Mouse (Mus musculus) lung, embryonic 15.5 days (tissue): ENCODE data around the gene Prnd. TPM values are rescaled to one million over a fixed set of nuclear protein-coding genes. Genes with fewer than 3 reads are reported as not detected.

ENCODE experiments used
- ATAC-seq: fragments of 200-750 bp; cut with Nextera tagmentation; 2 replicates; pipeline ENCODE4 v1.8.0; 2017; ENCODE audit warnings: moderate number of reproducible peaks, borderline replicate concordance; ENCODE audit not compliant: low FRiP score, low TSS enrichment; ENCODE audit errors: extremely low read depth
- H3K27ac ChIP-seq: fragments of 300-500 bp; sonication (generic); 2 replicates; pipeline ENCODE4 v1.5.1; 2015; ENCODE audit warnings: moderate library complexity, mild to moderate bottlenecking, inconsistent platforms
- H3K27me3 ChIP-seq: fragments of 300-500 bp; sonication (generic); 2 replicates; pipeline ENCODE4 v1.6.1; 2015; ENCODE audit warnings: inconsistent platforms
- H3K36me3 ChIP-seq: fragments of 300-500 bp; sonication (generic); 2 replicates; pipeline ENCODE4 v1.6.1; 2015; ENCODE audit warnings: inconsistent platforms
- H3K4me1 ChIP-seq: fragments of 300-500 bp; sonication (generic); 2 replicates; pipeline ENCODE4 v1.6.1; 2015; ENCODE audit warnings: inconsistent platforms
- H3K4me2 ChIP-seq: fragments of 300-500 bp; sonication (generic); 2 replicates; pipeline ENCODE4 v1.6.1; 2015; ENCODE audit warnings: inconsistent platforms, mild to moderate bottlenecking, moderate library complexity
- H3K4me3 ChIP-seq: fragments of 300-500 bp; sonication (generic); 2 replicates; pipeline ENCODE4 v1.5.1; 2015; ENCODE audit warnings: mild to moderate bottlenecking, inconsistent platforms
- H3K9ac ChIP-seq: fragments of 300-500 bp; sonication (generic); 2 replicates; pipeline ENCODE4 v1.6.1; 2015; ENCODE audit warnings: inconsistent platforms
- H3K9me3 ChIP-seq: fragments of 300-500 bp; sonication (generic); 2 replicates; pipeline ENCODE4 v1.6.1; 2016; ENCODE audit warnings: inconsistent platforms
- WGBS: fragments of 180-500 bp; shearing (Covaris S2); methylation state at CpG from one replicate; pipeline ENCODE4 v1.1.7; 2015; 5-methylcytosine and 5-hydroxymethylcytosine counted together
- polyA plus RNA-seq: library from polyadenylated mRNA; unstranded; fragments of >200 nt; fragmentation: Nextera tagmentation; extraction: Ambion mirVana; gene quantifications from 2 replicates; pipeline ENCODE4 v1.2.1, GENCODE M21; 2015

The Prnd gene
- polyA plus RNA-seq = 44.2 and 44.8 TPM in 2 replicates

- Histone ChIP-seq H3K9me3 (no peaks in the 10 kb centered on the region), H3K4me3 (peak within 1 kb of the TSS; percentile 6), H3K27ac (peak within 1 kb of the TSS; percentile 38; the same call in 1 of the 2 replicates), H3K36me3 (no peaks in the 10 kb centered on the region), H3K4me1 (peaks cover 28% of the 10 kb centered on the region), H3K9ac (no peak within 1 kb of the TSS), H3K4me2 (peak within 1 kb of the TSS; percentile 3; the same call in 1 of the 2 replicates), H3K27me3 (peaks cover 24% of the 10 kb centered on the region; the same call in 1 of the 2 replicates)
- WGBS = 6% methylated on average over 11 of the region's 11 CpGs
- ATAC-seq = peak; percentile 47; the same call in 1 of the 2 replicates
Measured at GRCm38 (mm10) chr2:131950598-131951095, at the start of gene Prnd. Prnd (plus strand) TSS chr2:131950861.

GRCm38 (mm10) chr2:131902423-131902822 lies 48.2 kb upstream of the Prnd start:
- Histone ChIP-seq H3K4me1 (no peaks in the 10 kb centered on the region), H3K9ac (no peak overlapping the region), H3K4me3 (no peak overlapping the region), H3K27me3 (no peaks in the 10 kb centered on the region), H3K9me3 (no peaks in the 10 kb centered on the region), H3K27ac (no peak overlapping the region), H3K4me2 (no peak overlapping the region), H3K36me3 (no peaks in the 10 kb centered on the region)
- ATAC-seq = no peak
- WGBS = 15% methylated on average over 2 of the region's 3 CpGs

GRCm38 (mm10) chr2:131902867-131903266 lies 47.8 kb upstream of the Prnd start:
- Histone ChIP-seq H3K27me3 (no peaks in the 10 kb centered on the region), H3K9ac (no peak overlapping the region), H3K4me2 (no peak overlapping the region), H3K27ac (0 out of 2 replicates have a peak overlapping the region, but pooled peaks have one; percentile 2), H3K36me3 (no peaks in the 10 kb centered on the region), H3K4me3 (no peak overlapping the region), H3K4me1 (no peaks in the 10 kb centered on the region), H3K9me3 (no peaks in the 10 kb centered on the region)
- 36% methylated on average over 8 of the region's 8 CpGs for WGBS
- 0 out of 2 replicates have a peak, but pooled peaks have one; percentile 41 for ATAC-seq

GRCm38 (mm10) chr2:131905025-131905424 lies 45.6 kb upstream of the Prnd start:
- no peak for ATAC-seq
- Histone ChIP-seq H3K27ac (no peak overlapping the region), H3K9ac (no peak overlapping the region), H3K4me3 (no peak overlapping the region), H3K9me3 (no peaks in the 10 kb centered on the region), H3K27me3 (no peaks in the 10 kb centered on the region), H3K4me1 (no peaks in the 10 kb centered on the region), H3K36me3 (no peaks in the 10 kb centered on the region), H3K4me2 (no peak overlapping the region)
- WGBS = 37% methylated on average over 5 of the region's 5 CpGs

GRCm38 (mm10) chr2:131905776-131906175 lies 44.9 kb upstream of the Prnd start:
- no peak overlapping the region for H3K4me2 ChIP-seq
- ATAC-seq = no peak
- H3K4me3 ChIP-seq = no peak overlapping the region
- H3K9me3 ChIP-seq = no peaks in the 10 kb centered on the region
- no peak overlapping the region for H3K27ac ChIP-seq
- 48% methylated on average over 6 of the region's 6 CpGs for WGBS
- no peaks in the 10 kb centered on the region for H3K27me3 ChIP-seq
- H3K9ac ChIP-seq = no peak overlapping the region
- peaks cover 2% of the 10 kb centered on the region; the same call in 1 of the 2 replicates for H3K4me1 ChIP-seq
- H3K36me3 ChIP-seq = no peaks in the 10 kb centered on the region

- 87% methylated on average over 3 of the region's 3 CpGs for WGBS
- Histone ChIP-seq H3K4me1 (peaks cover 6% of the 10 kb centered on the region; the same call in 1 of the 2 replicates), H3K9ac (no peak overlapping the region), H3K27ac (no peak overlapping the region), H3K4me2 (no peak overlapping the region), H3K36me3 (no peaks in the 10 kb centered on the region), H3K4me3 (no peak overlapping the region), H3K9me3 (no peaks in the 10 kb centered on the region), H3K27me3 (no peaks in the 10 kb centered on the region)
- no peak for ATAC-seq
Measured at GRCm38 (mm10) chr2:131906266-131906665, 44.4 kb upstream of the Prnd start.

- Histone ChIP-seq H3K4me3 (no peak overlapping the region), H3K36me3 (no peaks in the 10 kb centered on the region), H3K27me3 (no peaks in the 10 kb centered on the region), H3K4me1 (peaks cover 6% of the 10 kb centered on the region; the same call in 1 of the 2 replicates), H3K9ac (no peak overlapping the region), H3K27ac (no peak overlapping the region), H3K9me3 (no peaks in the 10 kb centered on the region), H3K4me2 (no peak overlapping the region)
- 48% methylated on average over 1 of the region's 1 CpGs for WGBS
- ATAC-seq = no peak
Measured at GRCm38 (mm10) chr2:131906846-131907245, 43.8 kb upstream of the Prnd start.

GRCm38 (mm10) chr2:131907311-131907710 lies 43.4 kb upstream of the Prnd start:
- Histone ChIP-seq H3K4me2 (no peak overlapping the region), H3K4me3 (no peak overlapping the region), H3K27me3 (no peaks in the 10 kb centered on the region), H3K9ac (no peak overlapping the region), H3K9me3 (no peaks in the 10 kb centered on the region), H3K36me3 (no peaks in the 10 kb centered on the region), H3K4me1 (peaks cover 6% of the 10 kb centered on the region; the same call in 1 of the 2 replicates), H3K27ac (no peak overlapping the region)
- no peak for ATAC-seq
- WGBS = 68% methylated on average over 5 of the region's 5 CpGs

GRCm38 (mm10) chr2:131908351-131908861 lies 42.3 kb upstream of the Prnd start:
- Histone ChIP-seq H3K9me3 (no peaks in the 10 kb centered on the region), H3K36me3 (no peaks in the 10 kb centered on the region), H3K9ac (no peak overlapping the region), H3K27me3 (no peaks in the 10 kb centered on the region), H3K27ac (no peak overlapping the region), H3K4me3 (no peak overlapping the region), H3K4me2 (no peak overlapping the region), H3K4me1 (peaks cover 6% of the 10 kb centered on the region; the same call in 1 of the 2 replicates)
- 80% methylated on average over 7 of the region's 7 CpGs for WGBS
- no peak for ATAC-seq

- ATAC-seq = no peak
- Histone ChIP-seq H3K4me2 (peak overlapping the region; percentile 76), H3K9ac (no peak overlapping the region), H3K27ac (no peak overlapping the region), H3K4me3 (no peak overlapping the region), H3K36me3 (no peaks in the 10 kb centered on the region), H3K27me3 (no peaks in the 10 kb centered on the region), H3K9me3 (no peaks in the 10 kb centered on the region), H3K4me1 (peaks cover 6% of the 10 kb centered on the region; the same call in 1 of the 2 replicates)
- WGBS = 89% methylated on average over 1 of the region's 1 CpGs
Measured at GRCm38 (mm10) chr2:131908906-131909305, 41.8 kb upstream of the Prnd start.

- H3K9me3 ChIP-seq = no peaks in the 10 kb centered on the region
- H3K4me1 ChIP-seq = peaks cover 6% of the 10 kb centered on the region; the same call in 1 of the 2 replicates
- peak within 1 kb of the TSS; percentile 78 for H3K4me3 ChIP-seq
- H3K27ac ChIP-seq = peak within 1 kb of the TSS; percentile 80
- peak; percentile 93 for ATAC-seq
- WGBS = 5% methylated on average over 52 of the region's 52 CpGs
- peak within 1 kb of the TSS; percentile 73 for H3K9ac ChIP-seq
- no peaks in the 10 kb centered on the region for H3K27me3 ChIP-seq
- peak within 1 kb of the TSS; percentile 76 for H3K4me2 ChIP-seq
- no peaks in the 10 kb centered on the region for H3K36me3 ChIP-seq
Measured at GRCm38 (mm10) chr2:131909683-131910572, 40.7 kb upstream of the Prnd start, which contains the start of the genes Prnp and Prn. Prnp (plus strand) TSS chr2:131909928. Prn (plus strand) TSS chr2:131909957.
